10 mouse cellular contexts compared by ENCODE assay signal in genomic region chr3:89869556-89869955, GRCm38 (mm10). TPM values are rescaled to one million over a fixed set of nuclear protein-coding genes. Genes with fewer than 3 reads are reported as not detected.
DNase-seq lines count a peak whose midpoint lies in the region; ATAC-seq and TF ChIP-seq lines count a peak whose summit lies in the region.
"Had no signal": no experiment of that assay in that cellular context is flagged by ENCODE, and none has a peak within 500 bp of the region (broad histone marks: within the 10 kb centered on the region; RNA-seq: fewer than 3 reads in every experiment).

No protein-coding gene starts in this region.

- no peak for TF ChIP-seq EP300 in liver, postnatal 0 days (IDR thresholded peaks at IDR 0.05; ENCODE audit: low read depth)

- H3K27me3 ChIP-seq in liver, embryonic 12.5 days (replicated peaks), result peaks cover 4% of the 10 kb centered on the region; the same call in 1 of the 2 replicates
- no peaks in the 10 kb centered on the region for H3K27me3 ChIP-seq in liver, postnatal 0 days (ENCODE audit: insufficient read depth, low read length)
- no peaks in the 10 kb centered on the region for H3K27me3 ChIP-seq in heart, embryonic 11.5 days (ENCODE audit: control insufficient read depth, insufficient read depth, low read length)
- 0 out of 2 replicates have a peak, but pooled peaks cover 2% of the 10 kb centered on the region for H3K27me3 ChIP-seq in midbrain, embryonic 14.5 days (ENCODE audit: control insufficient read depth, insufficient read depth, low read length)

- no peak overlapping the region for H3K4me2 ChIP-seq in liver, embryonic 12.5 days
- no peak overlapping the region for H3K4me2 ChIP-seq in liver, postnatal 0 days (ENCODE audit: low read depth, low read length)
- no peak overlapping the region for H3K4me2 ChIP-seq in heart, embryonic 11.5 days
- H3K4me2 ChIP-seq in midbrain, embryonic 14.5 days (ENCODE audit: low read length), result no peak overlapping the region

- H3K9me3 ChIP-seq in liver, embryonic 12.5 days (replicated peaks), result peaks cover 6% of the 10 kb centered on the region; the same call in 1 of the 2 replicates
- 0 out of 2 replicates have a peak, but pooled peaks cover 4% of the 10 kb centered on the region for H3K9me3 ChIP-seq in liver, postnatal 0 days (ENCODE audit: low read length)
- H3K9me3 ChIP-seq in heart, embryonic 11.5 days (replicated peaks; ENCODE audit: control insufficient read depth, low read length), result no peaks in the 10 kb centered on the region
- H3K9me3 ChIP-seq in midbrain, embryonic 14.5 days (ENCODE audit: control insufficient read depth, low read length), result no peaks in the 10 kb centered on the region

- no peak overlapping the region for H3K4me3 ChIP-seq in liver, embryonic 12.5 days
- no peak overlapping the region for H3K4me3 ChIP-seq in liver, postnatal 0 days (ENCODE audit: low read depth, low read length)
- no peak overlapping the region for H3K4me3 ChIP-seq in heart, embryonic 11.5 days (ENCODE audit: low read depth, low read length)
- H3K4me3 ChIP-seq in midbrain, embryonic 14.5 days (replicated peaks; ENCODE audit: low read depth, low read length), result no peak overlapping the region

- TF ChIP-seq CTCF in liver, postnatal 0 days (IDR thresholded peaks at IDR 0.05; ENCODE audit: low read depth), result no peak

- peaks cover 67% of the 10 kb centered on the region for H3K4me1 ChIP-seq in liver, embryonic 12.5 days
- H3K4me1 ChIP-seq in liver, postnatal 0 days (ENCODE audit: insufficient read depth), result peaks cover 31% of the 10 kb centered on the region
- H3K4me1 ChIP-seq in heart, embryonic 11.5 days (ENCODE audit: control insufficient read depth, insufficient read depth, low read length), result peaks cover 16% of the 10 kb centered on the region
- 0 out of 2 replicates have a peak, but pooled peaks cover 2% of the 10 kb centered on the region for H3K4me1 ChIP-seq in midbrain, embryonic 14.5 days (ENCODE audit: control insufficient read depth, insufficient read depth, low read length)

- 43% methylated on average over 9 of the region's 9 CpGs for WGBS in liver, embryonic 12.5 days (ENCODE audit: insufficient replicate concordance)
- WGBS in liver, postnatal 0 days (ENCODE audit: insufficient replicate concordance), result 43% methylated on average over 9 of the region's 9 CpGs
- 59% methylated on average over 9 of the region's 9 CpGs for WGBS in heart, embryonic 11.5 days (ENCODE audit: insufficient replicate concordance)
- WGBS in midbrain, embryonic 14.5 days, result 65% methylated on average over 9 of the region's 9 CpGs

- 0 out of 2 replicates have a peak overlapping the region, but pooled peaks have one; percentile 12 for H3K9ac ChIP-seq in liver, embryonic 12.5 days
- H3K9ac ChIP-seq in liver, postnatal 0 days (replicated peaks), result no peak overlapping the region
- no peak overlapping the region for H3K9ac ChIP-seq in heart, embryonic 11.5 days (ENCODE audit: low read depth, low read length)
- H3K9ac ChIP-seq in midbrain, embryonic 14.5 days (replicated peaks; ENCODE audit: low read length), result no peak overlapping the region
- H3K9ac ChIP-seq: lung, embryonic 14.5 days had no signal

- peak overlapping the region; percentile 64 for H3K27ac ChIP-seq in liver, embryonic 12.5 days
- no peak overlapping the region for H3K27ac ChIP-seq in liver, postnatal 0 days (ENCODE audit: low read depth)
- no peak overlapping the region for H3K27ac ChIP-seq in heart, embryonic 11.5 days (ENCODE audit: low read depth, low read length)
- no peak overlapping the region for H3K27ac ChIP-seq in midbrain, embryonic 14.5 days (replicated peaks; ENCODE audit: low read depth, low read length)

- H3K36me3 ChIP-seq in liver, embryonic 12.5 days, result peaks cover 6% of the 10 kb centered on the region
- peaks cover 26% of the 10 kb centered on the region for H3K36me3 ChIP-seq in liver, postnatal 0 days (replicated peaks; ENCODE audit: insufficient read depth, low read length)
- H3K36me3 ChIP-seq in heart, embryonic 11.5 days (ENCODE audit: control insufficient read depth, insufficient read depth, low read length), result no peaks in the 10 kb centered on the region
- H3K36me3 ChIP-seq in midbrain, embryonic 14.5 days (ENCODE audit: control insufficient read depth, insufficient read depth, low read length), result no peaks in the 10 kb centered on the region

- DNase-seq in liver, postnatal 0 days, result no peak
- DNase-seq in kidney, postnatal 14 days, result peak; percentile 50
- peak; percentile 24 to 57 for DNase-seq in thymus, adult 18-20 months
- DNase-seq in neural tube, embryonic 10.5 days (ENCODE audit: extremely low spot score, low spot score), result no peak
- no peak for DNase-seq in midbrain, embryonic 14.5 days
- DNase-seq: gastrocnemius, postnatal 36 days; lung, embryonic 14.5 days had no signal

- no peak for ATAC-seq in liver, embryonic 12.5 days
- no peak for ATAC-seq in liver, postnatal 0 days
- ATAC-seq in CD4-positive, CD25-positive, alpha-beta regulatory T cell, adult 4 months, result peak; percentile 10
- no peak for ATAC-seq in heart, embryonic 11.5 days (replicated peaks; ENCODE audit: insufficient number of reproducible peaks, low FRiP score, low TSS enrichment)
- ATAC-seq in midbrain, embryonic 14.5 days (ENCODE audit: low FRiP score, low TSS enrichment), result no peak

RNA-seq across cellular contexts. Expression of gene She, which starts 38.4 kb away (rescaled TPM):
- 2.9 and 3.1 TPM in 2 replicates for polyA plus RNA-seq in liver, embryonic 12.5 days (2016; fragmentation: Nextera tagmentation; extraction: Ambion mirVana)
- polyA plus RNA-seq in liver, postnatal 0 days (2015; fragmentation: Nextera tagmentation; extraction: Ambion mirVana), result 0.92 and 1.00 TPM in 2 replicates
- 10 to 100 TPM in 1 of 2 experiments, 1 to 10 TPM in 1; 8.9 to 12.5 TPM for polyA plus RNA-seq in CD4-positive, CD25-positive, alpha-beta regulatory T cell, adult 4 months (2017; shearing (Covaris generic))
- 6.7 and 6.9 TPM in 2 replicates for polyA plus RNA-seq in heart, embryonic 11.5 days (2014; fragmentation: Nextera tagmentation; extraction: Ambion mirVana)
- polyA plus RNA-seq in midbrain, embryonic 14.5 days (2014; fragmentation: Nextera tagmentation; extraction: Ambion mirVana), result 0.57 and 2.0 TPM in 2 replicates

RNA-seq across cellular contexts. Expression of gene Il6ra, which starts 43.4 kb away (rescaled TPM):
- polyA plus RNA-seq in liver, embryonic 12.5 days (2016; fragmentation: Nextera tagmentation; extraction: Ambion mirVana), result 1.9 and 2.1 TPM in 2 replicates
- 10.2 and 11.8 TPM in 2 replicates for polyA plus RNA-seq in liver, postnatal 0 days (2015; fragmentation: Nextera tagmentation; extraction: Ambion mirVana)
- 10 to 100 TPM; 18.3 to 20.4 TPM for polyA plus RNA-seq in CD4-positive, CD25-positive, alpha-beta regulatory T cell, adult 4 months (2017; shearing (Covaris generic))
- polyA plus RNA-seq in heart, embryonic 11.5 days (2014; fragmentation: Nextera tagmentation; extraction: Ambion mirVana), result 0.08 and 0.23 TPM in 2 replicates
- polyA plus RNA-seq in midbrain, embryonic 14.5 days (2014; fragmentation: Nextera tagmentation; extraction: Ambion mirVana), result 0.27 and 0.66 TPM in 2 replicates

Comparison
In these comparisons a context has a peak if more than half of its experiments do, and no peak if none do; other contexts are left out.
1. DNase-seq: peak in kidney, postnatal 14 days (single experiment) and thymus, adult 18-20 months (2 of 2); none in liver, postnatal 0 days (single experiment), neural tube, embryonic 10.5 days (single experiment) and midbrain, embryonic 14.5 days (single experiment).